Mouse (Mus musculus): ENCODE measurements around the gene Rabgap1l. TPM values are rescaled to one million over a fixed set of nuclear protein-coding genes. Genes with fewer than 3 reads are reported as not detected.

The Rabgap1l gene
- total and polyA plus RNA-seq, 2 experiments from 2014 or later, result 34.1 to 110 TPM

GRCm38 (mm10) chr1:160690516-160691195 lies 102.4 kb downstream of the Rabgap1l start:
- H3K9me3 ChIP-seq (ENCODE audit: low read length), result no peaks in the 10 kb centered on the region
- no peak overlapping the region for H3K4me3 ChIP-seq (ENCODE audit: low read depth, low read length)
- H3K9ac ChIP-seq (replicated peaks; ENCODE audit: low read length, poor library complexity, severe bottlenecking), result no peak overlapping the region
- ATAC-seq (ENCODE audit: low FRiP score) (no peak), DNase-seq (ENCODE audit: low spot score) (no peak)
- H3K36me3 ChIP-seq (ENCODE audit: insufficient read depth, low read length), result no peaks in the 10 kb centered on the region
- no peak overlapping the region for H3K27ac ChIP-seq (ENCODE audit: low read depth, low read length)
- H3K4me2 ChIP-seq (ENCODE audit: low read depth, low read length, poor library complexity, severe bottlenecking), result no peak overlapping the region
- TF ChIP-seq CTCF (IDR thresholded peaks at IDR 0.05), result no peak
- 92% methylated on average over 7 of the region's 7 CpGs for WGBS
- H3K27me3 ChIP-seq (ENCODE audit: insufficient read depth, low read length), result no peaks in the 10 kb centered on the region
- no peaks in the 10 kb centered on the region for H3K4me1 ChIP-seq (ENCODE audit: insufficient read depth, low read length)

DNA sequence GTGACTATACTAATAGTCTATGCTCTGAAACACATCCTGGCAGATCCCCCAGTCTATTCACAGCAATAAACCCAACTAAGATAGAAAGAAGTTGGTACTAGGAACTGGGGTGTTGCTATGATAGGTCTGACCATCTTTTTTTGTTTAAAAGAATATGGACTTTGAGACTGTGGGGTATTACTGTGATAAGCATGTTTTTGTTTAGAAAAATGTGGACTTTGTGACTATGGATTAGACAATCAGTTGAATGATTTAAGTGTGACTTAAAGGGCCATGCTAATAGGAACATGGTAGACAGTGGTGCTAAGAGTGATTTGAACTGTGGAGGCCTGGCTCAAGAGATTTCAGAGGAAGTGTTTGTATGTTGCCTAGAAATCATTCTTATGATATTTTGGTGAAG lies 103.5 kb downstream of the Rabgap1l start:
- H3K27me3 ChIP-seq (ENCODE audit: insufficient read depth, low read length), result no peaks in the 10 kb centered on the region
- H3K9me3 ChIP-seq (ENCODE audit: low read length), result no peaks in the 10 kb centered on the region
- no peak overlapping the region for H3K9ac ChIP-seq (replicated peaks; ENCODE audit: low read length, poor library complexity, severe bottlenecking)
- no peak for DNase-seq (ENCODE audit: low spot score)
- H3K4me2 ChIP-seq (ENCODE audit: low read depth, low read length, poor library complexity, severe bottlenecking), result no peak overlapping the region
- H3K27ac ChIP-seq (ENCODE audit: low read depth, low read length), result no peak overlapping the region
- no peak for TF ChIP-seq CTCF (IDR thresholded peaks at IDR 0.05)
- H3K4me1 ChIP-seq (ENCODE audit: insufficient read depth, low read length), result no peaks in the 10 kb centered on the region
- no peak for ATAC-seq (ENCODE audit: low FRiP score)
- H3K36me3 ChIP-seq (ENCODE audit: insufficient read depth, low read length), result no peaks in the 10 kb centered on the region
- H3K4me3 ChIP-seq (ENCODE audit: low read depth, low read length), result no peak overlapping the region

DNA sequence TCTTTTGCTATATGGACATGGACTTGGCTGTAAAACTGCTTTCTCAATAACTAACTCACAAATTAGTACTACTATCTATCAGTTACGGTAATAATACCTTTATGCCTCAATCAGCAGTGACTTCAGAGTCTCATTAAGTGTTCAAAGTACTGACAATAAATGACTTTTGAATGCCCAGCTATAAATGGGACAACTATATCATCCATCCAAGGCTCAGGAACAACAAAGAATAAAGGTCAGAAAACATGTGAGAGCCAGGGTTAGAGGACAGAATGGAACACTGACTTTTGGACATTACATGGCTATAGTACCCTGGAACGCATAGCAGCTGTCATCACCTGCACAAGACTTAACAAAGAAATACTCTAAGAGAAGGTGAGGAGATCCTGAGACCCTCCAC lies 108.8 kb downstream of the Rabgap1l start:
- no peak for ATAC-seq (ENCODE audit: low FRiP score)
- Histone ChIP-seq H3K4me3 (ENCODE audit: low read depth, low read length) (no peak overlapping the region), H3K4me1 (ENCODE audit: insufficient read depth, low read length) (no peaks in the 10 kb centered on the region), H3K9ac (replicated peaks; ENCODE audit: low read length, poor library complexity, severe bottlenecking) (no peak overlapping the region), H3K27me3 (ENCODE audit: insufficient read depth, low read length) (no peaks in the 10 kb centered on the region), H3K9me3 (ENCODE audit: low read length) (no peaks in the 10 kb centered on the region), H3K27ac (ENCODE audit: low read depth, low read length) (no peak overlapping the region), H3K4me2 (ENCODE audit: low read depth, low read length, poor library complexity, severe bottlenecking) (no peak overlapping the region), H3K36me3 (ENCODE audit: insufficient read depth, low read length) (no peaks in the 10 kb centered on the region)
- WGBS, result 99% methylated on average over 2 of the region's 2 CpGs
- DNase-seq (ENCODE audit: low spot score), result no peak
- TF ChIP-seq CTCF (IDR thresholded peaks at IDR 0.05), result no peak

DNA sequence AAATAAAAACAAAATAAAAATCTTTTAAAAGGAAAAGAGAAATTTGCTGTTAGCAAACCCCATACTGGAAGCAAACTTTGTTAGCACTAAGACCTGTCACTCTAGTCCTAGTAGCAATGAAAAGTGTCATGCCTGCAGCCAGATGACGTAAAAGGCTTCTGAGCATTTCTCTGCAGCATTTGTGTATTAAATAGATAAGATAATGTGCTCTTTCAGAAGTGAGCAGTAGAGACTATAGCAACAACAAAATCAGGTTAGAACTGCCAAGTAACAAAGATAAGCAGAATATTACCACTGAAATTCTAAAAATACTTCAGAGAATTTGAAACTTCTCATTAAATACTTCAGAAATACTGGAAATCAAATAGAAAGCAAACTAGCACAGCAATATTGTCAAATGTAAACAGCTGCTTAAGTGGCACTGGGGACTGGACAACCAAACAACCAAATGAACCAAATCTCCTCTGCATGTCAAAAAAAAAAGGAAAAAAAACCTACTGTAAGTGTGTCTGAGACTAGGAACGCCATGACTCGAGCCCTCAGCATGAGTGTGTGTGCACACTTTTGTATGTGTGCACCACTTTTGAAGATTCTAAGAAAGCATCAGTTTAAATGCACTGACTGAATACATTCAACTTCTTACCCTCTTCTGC lies 111.5 kb downstream of the Rabgap1l start:
- WGBS, result 86% methylated on average over 3 of the region's 3 CpGs

GRCm38 (mm10) chr1:160674763-160675162 lies 118.2 kb downstream of the Rabgap1l start:
- ATAC-seq (ENCODE audit: low FRiP score) (no peak), DNase-seq (ENCODE audit: low spot score) (no peak)
- H3K9ac ChIP-seq (replicated peaks; ENCODE audit: low read length, poor library complexity, severe bottlenecking), result no peak overlapping the region
- no peak overlapping the region for H3K4me2 ChIP-seq (ENCODE audit: low read depth, low read length, poor library complexity, severe bottlenecking)
- no peaks in the 10 kb centered on the region for H3K9me3 ChIP-seq (ENCODE audit: low read length)
- no peaks in the 10 kb centered on the region for H3K27me3 ChIP-seq (ENCODE audit: insufficient read depth, low read length)
- no peaks in the 10 kb centered on the region for H3K36me3 ChIP-seq (ENCODE audit: insufficient read depth, low read length)
- H3K27ac ChIP-seq (ENCODE audit: low read depth, low read length), result no peak overlapping the region
- H3K4me1 ChIP-seq (ENCODE audit: insufficient read depth, low read length), result no peaks in the 10 kb centered on the region
- no peak overlapping the region for H3K4me3 ChIP-seq (ENCODE audit: low read depth, low read length)
- 66% methylated on average over 2 of the region's 2 CpGs for WGBS
- TF ChIP-seq CTCF (IDR thresholded peaks at IDR 0.05), result no peak

More for the DNA sequence above, 111.5 kb downstream of the Rabgap1l start:
- Histone ChIP-seq H3K27ac (ENCODE audit: low read depth, low read length) (no peak overlapping the region), H3K9ac (replicated peaks; ENCODE audit: low read length, poor library complexity, severe bottlenecking) (no peak overlapping the region), H3K4me1 (ENCODE audit: insufficient read depth, low read length) (no peaks in the 10 kb centered on the region), H3K4me3 (ENCODE audit: low read depth, low read length) (no peak overlapping the region), H3K36me3 (ENCODE audit: insufficient read depth, low read length) (no peaks in the 10 kb centered on the region), H3K4me2 (ENCODE audit: low read depth, low read length, poor library complexity, severe bottlenecking) (no peak overlapping the region), H3K27me3 (ENCODE audit: insufficient read depth, low read length) (no peaks in the 10 kb centered on the region), H3K9me3 (ENCODE audit: low read length) (no peaks in the 10 kb centered on the region)
- TF ChIP-seq CTCF (IDR thresholded peaks at IDR 0.05), result no peak
- DNase-seq (ENCODE audit: low spot score) (no peak), ATAC-seq (ENCODE audit: low FRiP score) (no peak)

DNA sequence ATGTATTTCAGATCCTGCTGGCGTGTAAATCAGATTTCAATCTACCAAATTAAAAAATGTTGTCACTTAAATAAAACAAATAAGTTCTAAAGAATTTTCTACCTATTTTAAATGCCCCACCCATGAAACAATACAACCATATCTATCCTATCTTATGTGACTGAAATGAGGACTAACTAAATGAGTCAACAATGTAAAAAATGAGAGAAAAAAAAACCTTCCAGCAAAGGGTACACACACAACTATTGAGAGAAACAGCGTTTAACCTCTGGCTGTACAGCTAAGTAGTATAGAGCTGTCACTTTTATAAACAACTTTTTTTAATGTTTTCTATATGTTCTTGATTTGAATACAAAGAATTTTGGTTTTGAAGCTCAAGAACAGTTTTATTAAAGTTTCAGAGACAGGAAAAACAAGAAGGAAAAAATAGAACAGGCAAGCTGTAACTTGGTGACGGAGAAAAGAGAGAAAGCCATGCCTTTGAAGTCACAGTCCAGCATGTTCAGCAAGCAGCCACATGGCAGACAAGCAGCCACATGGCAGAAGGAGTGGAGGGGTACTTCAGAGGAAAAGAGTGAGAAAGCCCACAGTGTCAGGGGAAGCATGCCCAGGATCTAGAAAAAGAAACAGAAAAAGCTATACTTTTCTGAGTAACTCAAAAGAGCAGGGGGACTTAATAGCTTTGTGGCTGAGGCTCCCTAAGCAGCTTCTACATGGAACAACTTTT lies 120.8 kb downstream of the Rabgap1l start:
- no peak overlapping the region for H3K9ac ChIP-seq (replicated peaks; ENCODE audit: low read length, poor library complexity, severe bottlenecking)
- WGBS, result 70% methylated on average over 3 of the region's 3 CpGs
- no peaks in the 10 kb centered on the region for H3K4me1 ChIP-seq (ENCODE audit: insufficient read depth, low read length)
- no peak overlapping the region for H3K4me2 ChIP-seq (ENCODE audit: low read depth, low read length, poor library complexity, severe bottlenecking)
- H3K36me3 ChIP-seq (ENCODE audit: insufficient read depth, low read length), result no peaks in the 10 kb centered on the region
- H3K27ac ChIP-seq (ENCODE audit: low read depth, low read length), result no peak overlapping the region
- DNase-seq (ENCODE audit: low spot score) (no peak), ATAC-seq (ENCODE audit: low FRiP score) (no peak)
- H3K27me3 ChIP-seq (ENCODE audit: insufficient read depth, low read length), result no peaks in the 10 kb centered on the region
- H3K9me3 ChIP-seq (ENCODE audit: low read length), result no peaks in the 10 kb centered on the region
- H3K4me3 ChIP-seq (ENCODE audit: low read depth, low read length), result no peak overlapping the region
- TF ChIP-seq CTCF (IDR thresholded peaks at IDR 0.05), result no peak
